Mouse (Mus musculus) left cerebral cortex, adult 18-20 months (tissue): ENCODE measurements at regions not wholly inside any gene's neighbourhood (a gene's known extent, or its start where the extent isn't known, plus 50 kb on each side); places are given as distances from the start of the nearest gene placed in this dataset.
A peak's percentile ranks its signal among the peaks of the same experiment; 100 is the strongest.

ENCODE experiments used
- DNase-seq, 2 experiments: peaks; one replicate each; pipeline ENCODE4 v3.0.0; 2021 to 2022; ENCODE audit warnings: low spot score in 2 of 2, mixed read lengths in 1 of 2

DNA sequence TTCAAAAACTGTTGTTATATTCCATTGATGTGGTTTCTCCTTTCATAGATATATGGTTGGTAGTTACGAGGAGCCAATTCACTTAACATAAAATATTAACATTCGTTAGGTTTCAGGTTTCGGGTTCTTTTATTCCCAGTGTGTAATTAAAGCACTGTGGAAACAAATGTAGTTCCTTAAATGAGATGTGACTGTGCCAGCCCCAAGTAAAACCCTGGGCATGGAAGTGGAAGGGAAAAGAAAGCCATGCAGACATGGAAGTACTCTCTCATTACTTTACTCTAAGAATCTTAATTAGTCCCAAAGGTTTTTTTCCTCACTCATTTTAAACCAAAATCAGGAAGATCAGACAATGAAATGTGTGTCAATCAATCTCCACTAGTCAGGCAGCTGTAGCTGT is 784.9 kb upstream of the Apob start:
- DNase-seq, result no peak

GRCm38 (mm10) chr12:7198098-7198497 is 779.4 kb upstream of the Apob start:
- DNase-seq, result no peak

DNA sequence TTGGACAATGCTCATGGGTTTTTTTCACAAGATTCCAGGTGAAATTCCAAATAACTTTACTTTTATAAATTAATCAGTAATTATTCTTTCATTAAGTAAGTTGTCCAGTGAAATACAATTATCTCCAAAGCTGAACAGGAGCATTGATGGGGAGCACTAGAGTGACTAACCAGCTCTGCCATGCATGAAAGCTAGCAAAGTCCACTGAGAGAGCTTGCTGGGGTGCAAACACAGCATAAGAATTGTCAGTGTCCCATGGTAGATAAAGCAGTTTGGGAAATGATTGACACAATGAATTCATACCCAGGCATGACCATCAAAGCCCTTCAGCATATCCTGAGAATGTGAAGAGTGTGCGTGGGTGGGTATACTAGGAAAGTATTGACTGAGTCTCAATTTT is 776.6 kb upstream of the Apob start:
- DNase-seq, result no peak

DNA sequence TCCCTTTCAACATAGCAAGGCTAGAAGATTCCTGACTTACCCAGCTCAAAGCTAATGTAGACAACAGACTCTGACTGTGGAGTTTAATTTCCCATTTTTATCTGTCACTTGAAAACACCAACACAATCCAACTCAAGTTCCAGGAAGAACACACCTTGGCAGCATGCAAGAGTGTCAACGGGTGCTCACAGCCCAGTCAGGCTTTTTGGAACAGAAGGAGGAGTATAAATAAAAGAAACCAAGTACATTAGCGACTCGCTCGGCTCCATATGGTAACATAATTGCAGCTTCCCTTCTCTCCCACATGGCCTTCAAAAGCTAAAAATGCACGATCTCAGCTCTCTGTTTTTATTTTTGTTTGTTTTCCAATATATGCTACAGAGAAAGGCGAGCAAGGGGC is 761.8 kb upstream of the Apob start:
- DNase-seq, result peak in 1 of 2 experiments; percentile 33

DNA sequence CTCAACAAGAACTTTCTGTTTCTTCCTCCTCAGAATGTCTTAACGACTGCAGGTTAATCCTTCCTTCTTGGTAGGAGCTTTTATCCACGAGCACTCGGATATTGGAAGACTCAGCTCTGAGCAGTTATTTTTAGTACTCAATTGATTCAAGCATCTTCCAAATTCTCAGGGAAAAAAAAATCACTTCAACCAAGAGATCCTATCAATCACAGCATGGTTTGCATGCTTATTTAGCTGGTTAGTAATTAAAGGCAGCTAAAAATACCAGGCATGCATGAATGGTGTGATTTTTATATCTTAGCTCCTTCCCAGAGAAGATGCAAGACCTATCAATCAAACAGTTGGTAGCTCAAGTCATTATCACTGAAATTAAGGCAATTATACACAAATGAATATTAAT is 759.9 kb upstream of the Apob start:
- DNase-seq, result no peak

- peak; percentile 7 to 48 for DNase-seq
Measured at GRCm38 (mm10) chr12:7228124-7228523, 749.3 kb upstream of the Apob start.

- peak in 1 of 2 experiments; percentile 37 for DNase-seq
Measured at GRCm38 (mm10) chr12:7228541-7229225, 748.8 kb upstream of the Apob start.

DNA sequence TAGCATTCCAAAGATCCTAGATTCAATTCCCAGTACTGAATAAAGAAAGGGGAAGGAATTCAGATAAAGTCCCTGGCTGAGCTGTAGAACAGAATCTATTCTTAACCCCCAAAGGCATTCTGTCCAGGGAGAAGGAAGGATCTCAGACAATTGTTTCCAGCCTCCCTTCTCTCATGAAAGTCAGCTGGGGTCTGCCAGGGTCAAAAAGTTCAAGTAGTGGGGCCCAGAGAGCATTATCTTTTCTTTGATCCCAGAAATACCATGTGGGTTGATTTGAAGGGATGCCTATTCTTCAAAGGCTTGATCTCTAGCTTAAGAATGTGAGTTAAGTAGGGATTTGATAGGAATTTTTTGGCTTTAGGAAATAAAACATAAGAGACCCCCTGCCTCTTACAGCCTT is 727.1 kb upstream of the Apob start:
- DNase-seq, result no peak

DNA sequence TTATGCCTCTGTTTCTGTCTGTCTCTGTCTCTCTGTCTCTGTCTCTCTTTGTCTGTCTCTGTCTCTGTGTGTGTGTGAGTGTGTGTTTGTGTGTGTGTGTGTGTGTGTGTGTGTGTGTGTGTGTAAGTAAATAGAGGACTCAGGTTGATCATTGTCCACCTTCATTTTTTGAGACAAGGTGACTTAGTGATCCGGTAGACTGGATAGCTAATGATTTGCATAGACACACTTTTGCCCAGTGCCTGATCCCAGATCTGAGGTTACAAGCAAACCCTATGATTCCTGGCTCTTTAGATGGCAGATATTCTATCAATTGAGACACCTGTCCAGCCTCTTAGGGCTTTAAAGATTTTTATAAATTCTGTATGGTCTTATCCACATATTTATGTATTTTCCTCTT is 706.9 kb upstream of the Apob start:
- no peak for DNase-seq

DNA sequence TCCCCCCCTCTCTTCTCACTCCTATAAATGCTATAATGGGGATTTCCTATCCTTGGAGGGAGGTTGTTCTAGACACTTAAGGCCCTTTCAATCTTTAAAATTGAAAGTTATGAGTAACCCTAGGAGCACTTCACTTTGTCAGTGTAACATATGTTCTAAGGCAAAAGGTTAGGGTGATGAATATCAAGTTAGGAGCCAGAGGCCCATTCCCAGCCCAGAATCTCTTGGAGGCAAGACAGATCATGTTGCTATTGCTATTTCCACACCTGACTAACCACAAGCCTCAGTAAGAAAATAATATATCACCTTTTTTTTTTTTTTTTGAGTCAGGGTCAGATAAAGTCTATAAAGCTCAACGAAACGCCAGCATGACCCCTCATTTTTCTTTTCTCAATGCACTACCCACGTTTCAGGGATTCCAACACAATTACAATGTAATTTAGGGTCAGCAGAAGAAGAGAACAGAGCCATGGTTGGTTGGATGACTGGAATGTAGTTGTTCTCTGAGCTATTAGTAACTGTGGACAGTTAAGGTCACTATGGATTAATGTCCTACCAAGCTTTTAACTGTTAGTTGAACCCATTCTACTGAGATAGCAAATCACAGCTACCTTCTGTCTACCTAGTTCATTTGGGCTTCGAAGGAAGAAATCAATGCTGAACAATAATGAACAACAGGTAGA is 693.0 kb upstream of the Apob start:
- DNase-seq, result no peak

- no peak for DNase-seq
Measured at GRCm38 (mm10) chr12:7291557-7291956, 685.9 kb upstream of the Apob start.

- no peak for DNase-seq
Measured at GRCm38 (mm10) chr12:7297026-7297425, 680.4 kb upstream of the Apob start.

GRCm38 (mm10) chr12:7321453-7321852 is 656.0 kb upstream of the Apob start:
- no peak for DNase-seq

- peak; percentile 76 to 81 for DNase-seq
Measured at GRCm38 (mm10) chr12:7328620-7329019, 648.8 kb upstream of the Apob start.
